Mouse (Mus musculus) MEL (cell line): ENCODE measurements around the gene Gpr174. TPM values are rescaled to one million over a fixed set of nuclear protein-coding genes. Genes with fewer than 3 reads are reported as not detected.
A peak's percentile ranks its signal among the peaks of the same experiment; 100 is the strongest.

ENCODE experiments used
- DNase-seq: peaks from one replicate; pipeline ENCODE4 v3.0.0; 2011; ENCODE audit warnings: low read depth, low spot score
- H3K27ac ChIP-seq: 2 replicates; pipeline ENCODE4 v1.5.1; 2012; ENCODE audit warnings: low read depth, mild to moderate bottlenecking, control low read depth, low read length, moderate library complexity; ENCODE audit not compliant: control insufficient read depth
- H3K27me3 ChIP-seq, 2 experiments: fragments of 150-350 bp in 1 of 2; sonication (generic) in 1 of 2; 2 replicates each; pipeline ENCODE4 v1.6.1; 2012; ENCODE audit warnings: low read length in 2 of 2, mild to moderate bottlenecking in 2 of 2, improper control_type of control experiment in 1 of 2, moderate library complexity in 1 of 2; ENCODE audit not compliant: insufficient read depth in 2 of 2, control insufficient read depth in 1 of 2
- H3K36me3 ChIP-seq, 2 experiments: 2 replicates each; pipeline ENCODE4 v1.6.1; 2012 to 2014; ENCODE audit warnings: low read length in 2 of 2, improper control_type of control experiment in 1 of 2, inconsistent platforms in 1 of 2, mild to moderate bottlenecking in 1 of 2; ENCODE audit not compliant: insufficient read depth in 2 of 2, control insufficient read depth in 1 of 2
- H3K4me1 ChIP-seq, 2 experiments: fragments of 150-350 bp in 1 of 2; sonication (generic) in 1 of 2; 2 replicates each; pipeline ENCODE4 v1.6.1; 2012; ENCODE audit warnings: low read length in 2 of 2, improper control_type of control experiment in 1 of 2, mild to moderate bottlenecking in 1 of 2; ENCODE audit not compliant: insufficient read depth in 2 of 2, control insufficient read depth in 1 of 2
- H3K4me3 ChIP-seq, 2 experiments: fragments of 150-350 bp in 1 of 2; sonication (generic) in 1 of 2; 2 replicates each; pipeline ENCODE4 v1.5.1; 2012; ENCODE audit warnings: low read depth in 2 of 2, low read length in 2 of 2, mild to moderate bottlenecking in 2 of 2, moderate library complexity in 2 of 2, control low read depth in 1 of 2, improper control_type of control experiment in 1 of 2; ENCODE audit not compliant: control insufficient read depth in 1 of 2, insufficient read depth in 1 of 2
- H3K79me2 ChIP-seq: 2 replicates; pipeline ENCODE4 v1.6.1; 2012; ENCODE audit warnings: mild to moderate bottlenecking, low read length, moderate library complexity; ENCODE audit not compliant: control insufficient read depth, poor library complexity, insufficient read depth
- H3K9ac ChIP-seq: 2 replicates; pipeline ENCODE4 v1.6.1; 2012; ENCODE audit warnings: low read depth, mild to moderate bottlenecking, control low read depth, low read length, moderate library complexity; ENCODE audit not compliant: control insufficient read depth, poor library complexity, severe bottlenecking
- H3K9me3 ChIP-seq: fragments of 150-350 bp; sonication (generic); replicated peaks from 2 replicates; pipeline ENCODE4 v1.6.1; 2012; ENCODE audit warnings: mild to moderate bottlenecking, low read length, improper control_type of control experiment, moderate library complexity; ENCODE audit not compliant: insufficient read depth
- BHLHE40 ChIP-seq: IDR thresholded peaks from 2 replicates; pipeline ENCODE4 v1.6.1; 2012; ENCODE audit warnings: low read depth, mild to moderate bottlenecking, inconsistent platforms, low read length, improper control_type of control experiment, borderline replicate concordance
- CHD2 ChIP-seq: IDR thresholded peaks from 2 replicates; pipeline ENCODE4 v1.6.1; 2011; ENCODE audit warnings: low read length, improper control_type of control experiment
- CTCF ChIP-seq, 3 experiments: IDR thresholded peaks in 2 of 3; conservative IDR thresholded peaks in 1 of 3; 2 replicates each; pipeline ENCODE4 v1.5.1; 2011 to 2012; ENCODE audit warnings: low read length in 3 of 3, low read depth in 2 of 3, mild to moderate bottlenecking in 2 of 3, improper control_type of control experiment in 1 of 3, inconsistent platforms in 1 of 3, mixed read lengths in 1 of 3, moderate library complexity in 1 of 3; ENCODE audit not compliant: control insufficient read depth in 1 of 3, insufficient read depth in 1 of 3, poor library complexity in 1 of 3, severe bottlenecking in 1 of 3
- ELF1 ChIP-seq: IDR thresholded peaks from 2 replicates; pipeline ENCODE4 v1.6.1; 2014; ENCODE audit warnings: low read depth, mild to moderate bottlenecking, inconsistent platforms, low read length, improper control_type of control experiment, moderate library complexity
- EP300 ChIP-seq, 2 experiments: IDR thresholded peaks; 2 replicates each; pipeline ENCODE4 v1.6.1; 2011; ENCODE audit warnings: improper control_type of control experiment in 2 of 2, low read length in 2 of 2, low read depth in 1 of 2, mild to moderate bottlenecking in 1 of 2
- ETS1 ChIP-seq: IDR thresholded peaks from 2 replicates; pipeline ENCODE4 v1.6.1; 2012; ENCODE audit warnings: low read depth, mild to moderate bottlenecking, inconsistent platforms, low read length, improper control_type of control experiment, moderate library complexity
- GABPA ChIP-seq: IDR thresholded peaks from 2 replicates; pipeline ENCODE4 v1.6.1; 2012; ENCODE audit warnings: low read depth, mild to moderate bottlenecking, inconsistent platforms, low read length, improper control_type of control experiment, moderate library complexity
- GATA1 ChIP-seq: IDR thresholded peaks from 2 replicates; pipeline ENCODE4 v1.6.1; 2011; ENCODE audit warnings: low read depth, low read length, improper control_type of control experiment
- HCFC1 ChIP-seq: IDR thresholded peaks from 2 replicates; pipeline ENCODE4 v1.6.1; 2012; ENCODE audit warnings: low read depth, mild to moderate bottlenecking, inconsistent platforms, low read length, improper control_type of control experiment, moderate library complexity
- JUND ChIP-seq: IDR thresholded peaks from 2 replicates; pipeline ENCODE4 v1.6.1; 2011; ENCODE audit warnings: low read depth, mild to moderate bottlenecking, improper control_type of control experiment, low read length
- MAFK ChIP-seq: IDR thresholded peaks from 2 replicates; pipeline ENCODE4 v1.6.1; 2011; ENCODE audit warnings: low read depth, mild to moderate bottlenecking, low read length, improper control_type of control experiment, borderline replicate concordance
- MEF2A ChIP-seq: IDR thresholded peaks from 2 replicates; pipeline ENCODE4 v1.6.1; 2014; ENCODE audit warnings: low read depth, mild to moderate bottlenecking, inconsistent platforms, low read length, improper control_type of control experiment; ENCODE audit not compliant: poor library complexity, insufficient replicate concordance, severe bottlenecking; ENCODE audit errors: extremely low read depth
- MYB ChIP-seq: IDR thresholded peaks from 2 replicates; pipeline ENCODE4 v1.6.1; 2011; ENCODE audit warnings: mild to moderate bottlenecking, low read depth, low read length, improper control_type of control experiment
- MYC ChIP-seq: IDR thresholded peaks from 2 replicates; pipeline ENCODE4 v1.6.1; 2011; ENCODE audit warnings: low read depth, mild to moderate bottlenecking, low read length, improper control_type of control experiment, moderate library complexity
- RCOR1 ChIP-seq: IDR thresholded peaks from 2 replicates; pipeline ENCODE4 v1.6.1; 2012; ENCODE audit warnings: low read depth, mild to moderate bottlenecking, inconsistent platforms, low read length, improper control_type of control experiment
- SIN3A ChIP-seq: IDR thresholded peaks from 2 replicates; pipeline ENCODE4 v1.6.1; 2012; ENCODE audit warnings: low read length, improper control_type of control experiment, inconsistent platforms
- SMC3 ChIP-seq: IDR thresholded peaks from 2 replicates; pipeline ENCODE4 v1.6.1; 2011; ENCODE audit warnings: low read depth, low read length, improper control_type of control experiment
- TAL1 ChIP-seq: IDR thresholded peaks from 2 replicates; pipeline ENCODE4 v1.6.1; 2012; ENCODE audit warnings: mild to moderate bottlenecking, inconsistent platforms, low read length, moderate library complexity, mixed read lengths
- TBP ChIP-seq: IDR thresholded peaks from 2 replicates; pipeline ENCODE4 v1.8.0; 2011; ENCODE audit warnings: low read depth, low read length, improper control_type of control experiment
- TCF12 ChIP-seq: IDR thresholded peaks from 2 replicates; pipeline ENCODE4 v1.6.1; 2014; ENCODE audit warnings: low read depth, mild to moderate bottlenecking, inconsistent platforms, low read length, improper control_type of control experiment, moderate library complexity
- UBTF ChIP-seq: IDR thresholded peaks from 2 replicates; pipeline ENCODE4 v1.6.1; 2012; ENCODE audit warnings: low read depth, mild to moderate bottlenecking, inconsistent platforms, low read length, improper control_type of control experiment, moderate library complexity, borderline replicate concordance; ENCODE audit not compliant: insufficient read depth
- USF1 ChIP-seq: IDR thresholded peaks from 2 replicates; pipeline ENCODE4 v1.6.1; 2014; ENCODE audit warnings: low read depth, mild to moderate bottlenecking, inconsistent platforms, low read length, improper control_type of control experiment, moderate library complexity
- USF2 ChIP-seq, 2 experiments: IDR thresholded peaks; 2 replicates each; pipeline ENCODE4 v1.6.1; 2011 to 2012; ENCODE audit warnings: improper control_type of control experiment in 2 of 2, low read length in 2 of 2, borderline replicate concordance in 1 of 2, inconsistent platforms in 1 of 2, low read depth in 1 of 2, mild to moderate bottlenecking in 1 of 2; ENCODE audit not compliant: insufficient read depth in 1 of 2
- ZC3H11A ChIP-seq: IDR thresholded peaks from 2 replicates; pipeline ENCODE4 v1.6.1; 2012; ENCODE audit warnings: low read depth, mild to moderate bottlenecking, inconsistent platforms, low read length, improper control_type of control experiment
- ZKSCAN1 ChIP-seq: IDR thresholded peaks from 2 replicates; pipeline ENCODE4 v1.6.1; 2012; ENCODE audit warnings: low read depth, mild to moderate bottlenecking, inconsistent platforms, low read length, improper control_type of control experiment, moderate library complexity
- ZNF384 ChIP-seq: IDR thresholded peaks from 2 replicates; pipeline ENCODE4 v1.6.1; 2012; ENCODE audit warnings: low read depth, mild to moderate bottlenecking, inconsistent platforms, low read length, improper control_type of control experiment
- polyA plus RNA-seq, 2 experiments: library from polyadenylated mRNA; stranded (reverse) in 1 of 2; unstranded in 1 of 2; fragments of >175 nt in 1 of 2; fragments of >200 nt in 1 of 2; gene quantifications; 2 replicates each; pipeline versions ENCODE4 v1.2.1 to v1.2.4; 2012; ENCODE audit warnings: low replicate concordance in 2 of 2, low read depth in 1 of 2; ENCODE audit not compliant: insufficient read length in 2 of 2, insufficient read depth in 1 of 2, missing spikeins in 1 of 2
- total RNA-seq: library from RNA; depleted of rRNA; stranded (reverse); fragments of 300-350 nt; gene quantifications from 2 replicates; pipeline ENCODE4 v1.2.3, GENCODE M21; 2012

Gene Gpr174
- total and polyA plus RNA-seq, 3 experiments = 1.1 to 2.8 TPM; not detected in 1

DNA sequence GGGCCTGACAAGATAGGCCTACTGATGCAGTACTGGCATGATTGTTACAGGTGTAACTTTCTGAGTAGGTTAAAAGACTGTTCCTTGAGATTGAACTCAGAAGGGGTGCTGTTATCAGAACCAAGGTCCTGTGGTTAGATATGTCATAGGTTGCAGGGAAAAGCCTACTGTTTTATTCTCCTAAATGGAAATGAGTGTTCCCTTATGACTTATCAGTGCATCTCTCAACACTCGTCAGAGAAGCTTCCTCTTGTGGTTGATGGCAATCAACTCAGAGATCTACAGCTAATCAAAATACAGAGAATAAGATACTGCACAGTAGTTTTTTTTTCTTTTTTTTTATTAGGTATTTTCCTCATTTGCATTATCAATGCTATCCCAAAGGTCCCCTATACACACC lies 19.2 kb upstream of the Gpr174 start:
- no peak for TF ChIP-seq UBTF
- TF ChIP-seq CHD2 = no peak
- TF ChIP-seq TBP = no peak
- TF ChIP-seq ZKSCAN1 = no peak
- no peak for TF ChIP-seq RCOR1
- no peak for TF ChIP-seq HCFC1
- no peaks in the 10 kb centered on the region for H3K79me2 ChIP-seq
- no peaks in the 10 kb centered on the region for H3K9me3 ChIP-seq
- H3K27me3 ChIP-seq = no peaks in the 10 kb centered on the region
- H3K36me3 ChIP-seq = no peaks in the 10 kb centered on the region
- no peak overlapping the region for H3K4me3 ChIP-seq
- H3K4me1 ChIP-seq = no peaks in the 10 kb centered on the region
- H3K27ac ChIP-seq = no peak overlapping the region
- H3K9ac ChIP-seq = no peak overlapping the region
- no peak for DNase-seq

DNA sequence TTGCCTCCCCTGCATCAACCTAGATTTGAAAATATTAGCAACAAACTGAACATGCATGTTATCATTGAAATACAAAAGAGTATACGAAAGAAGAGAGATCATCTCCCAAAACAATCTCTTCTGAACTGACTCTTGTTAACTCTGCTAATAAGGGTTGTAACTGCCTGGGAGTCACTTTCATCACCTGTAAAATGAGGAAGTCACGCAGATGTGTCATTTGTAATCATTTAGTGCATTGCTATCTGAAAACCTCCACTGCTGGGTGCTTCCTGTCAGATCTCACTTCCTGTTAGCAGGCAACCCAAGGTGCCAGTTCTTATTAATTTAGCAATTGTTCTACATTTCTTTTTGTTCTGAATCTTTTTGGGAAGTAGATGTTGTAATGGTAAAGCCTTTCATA lies 5.3 kb upstream of the Gpr174 start:
- no peak overlapping the region for H3K9ac ChIP-seq
- DNase-seq = peak; percentile 83
- TF ChIP-seq CTCF (IDR thresholded peaks at IDR 0.05 in 2 of 3, conservative IDR thresholded peaks at IDR 0.05 in 1 of 3; ENCODE audit: control insufficient read depth in 1 of 3, insufficient read depth in 1 of 3, low read depth in 2 of 3, low read length in 3 of 3, poor library complexity in 1 of 3, severe bottlenecking in 1 of 3) = no peak
- TF ChIP-seq EP300 (IDR thresholded peaks at IDR 0.05; ENCODE audit: low read depth in 1 of 2, low read length in 2 of 2) = peak; percentile 96 to 97
- peak; percentile 77 for TF ChIP-seq TAL1
- TF ChIP-seq MEF2A = peak; percentile 31; the same call in 1 of the 2 replicates
- peak; percentile 68; the same call in 1 of the 2 replicates for TF ChIP-seq SIN3A
- TF ChIP-seq MAFK = no peak
- no peak for TF ChIP-seq SMC3
- TF ChIP-seq GATA1 = peak; percentile 94
- TF ChIP-seq ZNF384 = no peak
- TF ChIP-seq GABPA = no peak
- 0 out of 2 replicates have a peak, but pooled peaks have one; percentile 37 for TF ChIP-seq ELF1
- 0 out of 2 replicates have a peak, but pooled peaks have one; percentile 47 for TF ChIP-seq JUND
- no peak for TF ChIP-seq ZC3H11A
- TF ChIP-seq USF1 = no peak
- 0 out of 2 replicates have a peak, but pooled peaks have one; percentile 43 for TF ChIP-seq MYC
- peak; percentile 98 for TF ChIP-seq ETS1
- peak; percentile 71 for TF ChIP-seq MYB
- peak; percentile 49; the same call in 1 of the 2 replicates for TF ChIP-seq BHLHE40
- peak; percentile 98 for TF ChIP-seq TCF12
- TF ChIP-seq RCOR1 = peak; percentile 90
- TF ChIP-seq USF2 (IDR thresholded peaks at IDR 0.05; ENCODE audit: borderline replicate concordance in 1 of 2, insufficient read depth in 1 of 2, low read depth in 1 of 2, low read length in 2 of 2) = no peak
- TF ChIP-seq, all 39 proteins: peak for 13
- Histone ChIP-seq H3K4me3 (no peak overlapping the region), H3K27ac (peak overlapping the region; percentile 74), H3K9me3 (no peaks in the 10 kb centered on the region), H3K36me3 (peaks cover 0 to 22% of the 10 kb centered on the region in 2 experiments; a peak in 2 of 4 replicates), H3K27me3 (no peaks in the 10 kb centered on the region), H3K79me2 (no peaks in the 10 kb centered on the region), H3K4me1 (peaks cover 3 to 16% of the 10 kb centered on the region in 2 experiments; a peak in 3 of 4 replicates)
